Mouse (Mus musculus) fat pad, adult 2 months (tissue): ENCODE data around the gene Alox12.

ENCODE experiments used
- DNase-seq: peaks from one replicate; pipeline ENCODE4 v3.0.0-alpha.2; 2011; ENCODE audit warnings: low read depth, low spot score; ENCODE audit errors: extremely low read depth

The Alox12 gene

DNA sequence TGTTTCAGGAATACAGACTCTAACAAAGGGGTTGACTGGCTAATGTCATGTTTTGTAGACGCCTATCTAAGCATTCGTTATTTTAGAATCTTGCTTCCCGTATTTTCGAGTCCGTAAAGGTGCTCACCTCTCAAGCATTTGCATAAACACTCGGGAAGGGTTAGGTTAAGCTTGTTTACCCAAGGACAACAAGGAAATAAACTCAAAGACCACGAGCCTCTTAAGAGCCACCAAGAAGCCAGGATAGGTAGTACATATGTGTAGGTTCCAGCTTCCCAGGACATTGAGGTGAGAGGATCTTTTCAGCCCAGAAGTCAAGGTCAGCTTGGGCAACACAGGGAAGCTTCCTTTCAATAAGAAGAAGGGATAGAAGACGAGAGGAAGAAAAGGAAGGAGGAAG, 56.0 kb downstream of the Alox12 start:
- DNase-seq = no peak

- no peak for DNase-seq
Measured at GRCm38 (mm10) chr11:70198332-70198731, 56.8 kb downstream of the Alox12 start.

- DNase-seq = no peak
Measured at GRCm38 (mm10) chr11:70193354-70194285, 61.5 kb downstream of the Alox12 start.

DNA sequence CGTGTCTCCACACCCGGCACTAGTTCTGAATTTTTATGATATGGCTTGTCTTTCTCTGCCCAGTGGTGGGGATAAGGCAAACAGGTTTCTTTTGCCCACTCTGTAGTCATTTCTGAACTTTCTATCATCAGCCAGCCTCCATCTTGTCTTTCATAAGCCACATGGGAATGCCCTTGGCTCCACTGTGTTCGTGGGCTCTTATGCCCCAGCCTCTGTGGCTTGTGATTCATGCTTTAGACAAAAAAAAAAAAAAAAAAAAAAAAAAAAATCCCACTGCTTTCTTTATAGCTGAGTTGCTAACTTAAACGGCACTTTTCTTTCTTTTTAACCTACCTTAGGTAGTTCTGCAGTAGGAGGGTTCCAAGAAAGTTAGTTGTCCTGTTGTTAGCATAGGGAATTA, 63.0 kb downstream of the Alox12 start:
- no peak for DNase-seq
